Mouse (Mus musculus): ENCODE data around the gene Rbl2.

DNA sequence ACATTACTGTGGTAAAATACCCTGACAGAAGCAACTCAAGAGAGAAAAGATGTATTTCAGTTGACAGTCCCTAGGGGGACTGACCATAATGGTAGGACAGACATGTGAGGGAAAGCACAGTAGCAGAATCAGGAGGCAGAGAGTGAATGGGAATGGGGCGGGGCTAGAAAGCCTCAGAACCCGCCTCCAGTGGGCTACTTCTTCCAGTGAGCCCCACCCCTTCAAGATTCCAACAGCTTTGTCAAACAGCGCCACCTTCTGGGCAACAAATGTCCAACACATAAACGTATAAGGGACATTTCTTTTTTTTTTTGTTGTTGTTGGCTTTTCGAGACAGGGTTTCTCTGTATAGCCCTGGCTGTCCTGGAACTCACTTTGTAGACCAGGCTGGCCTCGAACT, 84.7 kb downstream of the Rbl2 start:
- no peak for TF ChIP-seq CTCF (IDR thresholded peaks at IDR 0.05; ENCODE audit: low read depth, low read length)
- no peak for TF ChIP-seq POLR2A (IDR thresholded peaks at IDR 0.05; ENCODE audit: extremely low read depth, insufficient read depth, low read length)
